Mouse (Mus musculus) cerebellum, adult 9-10 months (tissue): Measurements from ENCODE around the gene Speg.

Experiments used
- DNase-seq: peaks from one replicate; pipeline ENCODE4 v3.0.0; 2022

The Speg gene

DNA sequence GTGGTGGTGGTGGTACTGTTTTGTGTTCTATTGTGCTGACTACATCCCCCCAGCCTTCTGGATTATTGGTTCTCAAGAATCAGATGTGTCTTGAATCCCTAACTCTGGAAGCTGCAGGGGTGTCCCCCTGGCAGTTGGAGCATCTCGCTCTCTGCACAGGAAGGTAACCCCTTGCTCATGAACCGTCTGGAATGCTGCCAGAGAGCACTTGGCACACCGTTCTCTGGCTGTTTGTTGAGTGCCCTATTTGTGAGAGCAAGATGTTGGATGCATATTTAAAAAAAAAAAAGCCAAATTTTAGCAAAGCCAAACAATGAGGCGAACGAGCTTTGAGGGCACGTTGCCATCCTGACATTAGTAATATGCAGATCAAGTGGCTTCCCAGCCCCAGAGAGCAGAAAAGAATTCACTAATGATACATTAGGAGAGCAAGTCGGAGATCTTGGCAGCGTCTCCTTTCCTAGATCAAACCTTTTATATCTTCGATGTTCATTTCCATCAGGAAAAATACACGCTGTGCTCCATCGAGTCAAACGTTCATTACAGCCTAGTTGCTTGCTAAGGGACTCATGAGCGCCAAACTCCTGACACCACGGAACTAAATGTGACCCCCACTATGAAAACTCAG, 9.5 kb upstream of the Speg start:
- DNase-seq = peak; percentile 82

DNA sequence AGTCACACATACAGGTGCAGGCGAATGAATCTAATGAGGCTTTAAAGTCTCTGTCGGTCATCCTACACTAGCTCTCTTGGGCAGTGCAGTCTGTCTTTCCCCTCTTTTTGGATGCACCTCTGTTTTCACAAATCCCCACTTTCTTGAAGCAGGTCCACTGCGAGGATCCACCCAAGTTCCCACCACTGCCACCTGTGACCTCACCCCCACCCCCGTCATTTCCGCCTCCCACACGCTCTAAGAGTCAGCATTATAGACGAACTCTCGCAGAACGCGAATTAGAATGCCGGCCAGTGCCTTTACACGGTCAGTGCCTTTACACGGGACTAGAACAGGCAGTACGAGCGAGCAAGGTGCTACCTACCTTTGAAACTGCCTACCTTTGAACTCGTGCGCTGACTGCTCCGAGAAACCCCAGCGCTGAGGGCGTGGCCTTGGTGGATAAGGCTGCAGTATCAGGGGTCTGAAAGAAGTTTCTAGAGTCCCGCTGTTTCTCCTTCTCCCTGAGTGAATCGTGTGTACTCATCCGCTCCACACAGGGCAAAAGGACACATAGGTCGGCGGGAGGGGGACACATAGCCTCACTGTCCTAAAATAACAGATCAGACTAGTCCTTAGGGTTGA, 5.6 kb upstream of the Speg start:
- DNase-seq = no peak

- DNase-seq = peak; percentile 100
Measured at GRCm38 (mm10) chr1:75369984-75370660, 5.0 kb upstream of the Speg start.

DNA sequence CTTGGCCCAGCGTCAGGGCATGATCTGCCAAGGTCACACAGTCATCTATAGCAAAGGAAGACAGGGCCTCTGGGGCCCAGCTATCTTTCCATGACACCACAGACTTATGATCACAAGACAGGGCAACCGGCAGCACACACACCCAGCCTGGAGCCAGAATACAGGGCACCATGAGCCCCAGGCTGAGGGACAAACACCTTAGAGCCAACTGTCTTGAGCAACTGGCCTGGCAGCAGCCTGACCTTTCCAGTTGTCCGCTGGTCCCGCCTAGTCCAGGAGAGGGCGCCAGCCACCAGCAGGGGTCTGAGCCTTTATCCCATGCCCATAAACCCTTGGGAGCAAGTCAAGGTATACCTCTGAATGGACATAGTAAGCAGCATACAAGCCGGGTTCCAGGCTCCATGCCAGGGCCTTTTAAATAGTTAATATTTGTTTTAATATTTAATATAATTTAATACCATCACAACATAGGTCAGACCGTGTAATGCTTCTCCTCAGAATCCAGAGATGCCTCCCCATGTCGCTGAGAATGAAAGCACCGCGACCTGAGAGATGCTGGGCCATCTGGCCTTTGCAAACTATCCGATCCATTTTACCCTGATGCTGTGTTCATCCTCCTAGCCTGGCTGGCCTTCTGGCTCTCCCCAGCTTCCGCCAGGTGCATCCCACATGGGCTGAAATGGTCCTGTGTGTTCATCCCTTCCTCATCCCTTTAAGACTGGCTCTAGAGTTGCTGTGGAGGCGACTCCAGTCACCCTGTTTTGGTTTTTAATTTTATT, 3.6 kb upstream of the Speg start:
- DNase-seq = peak; percentile 89

DNA sequence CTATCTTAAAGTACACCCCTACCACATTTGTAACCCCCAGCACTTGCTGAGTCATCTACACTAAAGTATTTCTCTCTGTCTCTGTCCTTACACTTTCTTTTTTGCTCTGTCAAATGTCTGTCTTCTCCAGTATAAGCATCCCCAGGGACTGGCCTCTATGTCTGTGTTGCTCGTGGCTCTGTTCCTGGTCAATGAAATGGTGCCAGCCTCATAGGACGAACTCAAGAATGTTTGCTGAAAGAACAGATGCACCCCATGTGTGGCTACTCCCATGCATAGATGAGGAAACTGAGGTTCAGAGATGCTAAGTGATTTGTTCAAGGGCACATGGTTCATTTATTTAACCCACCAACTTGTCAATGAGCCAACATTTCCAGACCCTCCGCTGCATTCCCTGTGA, 2.6 kb upstream of the Speg start:
- DNase-seq = peak; percentile 65

- DNase-seq = peak; percentile 26
Measured at GRCm38 (mm10) chr1:75373276-75373675, 1.8 kb upstream of the Speg start.

- DNase-seq = peak; percentile 61
Measured at GRCm38 (mm10) chr1:75379196-75379595, 4.1 kb downstream of the Speg start.

GRCm38 (mm10) chr1:75379931-75380330, 4.8 kb downstream of the Speg start:
- peak; percentile 52 for DNase-seq

- DNase-seq = peak; percentile 46
Measured at GRCm38 (mm10) chr1:75380951-75381350, 5.9 kb downstream of the Speg start.

DNA sequence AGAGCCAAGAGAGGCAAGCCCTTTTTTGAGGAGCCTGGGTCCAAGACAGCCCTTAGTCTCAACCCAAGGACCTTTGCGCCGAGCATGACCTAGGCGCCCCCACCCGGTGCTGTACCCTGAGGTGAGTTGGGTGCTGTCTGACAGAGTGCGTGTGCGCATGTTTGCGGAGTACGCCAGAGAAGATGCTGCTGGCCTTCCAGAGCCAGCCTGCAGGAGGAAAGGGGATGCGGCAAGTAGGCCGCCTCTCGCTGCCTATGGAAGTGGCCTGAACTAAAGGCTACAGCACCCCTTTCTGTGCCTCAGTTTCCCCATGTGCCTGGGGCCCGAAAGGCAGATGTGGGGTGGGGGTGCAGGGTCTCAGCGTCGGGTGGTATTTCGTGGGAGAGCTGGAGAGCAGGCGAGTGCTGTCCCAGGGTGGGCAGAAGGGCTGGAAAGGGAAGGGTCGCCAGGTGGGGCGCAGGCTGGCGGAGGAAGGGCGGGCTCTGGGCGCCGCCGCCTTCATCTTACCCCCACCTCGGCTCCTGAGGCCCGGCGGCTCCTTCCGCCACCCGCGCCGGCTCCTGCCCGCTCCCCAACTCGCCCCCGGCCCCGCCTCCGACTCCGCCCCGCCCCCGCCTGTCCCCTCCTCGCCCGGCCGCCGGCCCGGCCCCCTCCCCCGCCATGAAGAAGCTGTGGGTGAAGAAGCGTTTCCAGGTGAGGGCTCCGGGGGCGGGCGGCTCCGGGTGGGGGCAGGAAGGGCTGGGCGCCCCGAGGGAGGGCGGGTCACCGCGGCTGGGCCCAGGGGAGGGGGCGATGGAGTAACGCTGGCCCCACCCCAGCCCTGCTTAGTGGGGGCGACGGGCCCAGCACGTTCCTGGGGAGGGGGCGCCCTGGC, 6.6 kb downstream of the Speg start:
- peak; percentile 85 for DNase-seq

DNA sequence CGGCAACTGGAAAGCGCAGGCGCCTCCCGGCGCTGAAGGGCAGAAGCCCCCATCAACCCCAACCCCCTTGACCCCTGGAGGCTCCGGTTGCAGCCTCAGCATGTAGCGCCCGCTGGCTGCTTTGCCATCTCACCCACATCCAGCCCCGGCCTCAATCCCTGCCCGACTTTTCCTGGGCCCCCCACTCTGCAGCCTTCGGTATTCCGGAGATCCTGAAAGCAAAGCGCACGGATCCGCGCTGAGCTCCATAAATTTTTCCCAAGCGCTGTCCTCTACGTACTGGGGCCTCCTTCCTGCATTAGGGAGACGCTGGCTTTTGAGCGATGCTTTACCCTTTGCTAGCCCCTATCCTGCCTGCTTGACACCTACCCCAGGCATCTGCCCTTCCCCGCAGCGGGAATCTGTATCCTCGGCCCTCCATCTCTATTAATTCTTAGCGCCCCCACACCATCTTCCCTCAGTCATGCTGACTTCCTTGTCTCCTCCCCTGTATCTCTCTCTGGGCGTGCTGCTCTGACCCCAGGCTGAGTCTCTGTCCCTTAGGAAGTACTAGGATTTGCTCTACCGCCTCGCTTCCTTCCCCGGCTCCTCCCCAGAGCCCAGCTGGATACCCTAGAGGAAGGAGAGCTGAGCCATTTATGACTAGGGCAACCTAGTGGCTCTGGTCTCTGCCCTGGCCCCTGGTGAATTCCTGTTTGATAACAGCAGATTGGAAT, 7.4 kb downstream of the Speg start:
- peak; percentile 79 for DNase-seq

DNA sequence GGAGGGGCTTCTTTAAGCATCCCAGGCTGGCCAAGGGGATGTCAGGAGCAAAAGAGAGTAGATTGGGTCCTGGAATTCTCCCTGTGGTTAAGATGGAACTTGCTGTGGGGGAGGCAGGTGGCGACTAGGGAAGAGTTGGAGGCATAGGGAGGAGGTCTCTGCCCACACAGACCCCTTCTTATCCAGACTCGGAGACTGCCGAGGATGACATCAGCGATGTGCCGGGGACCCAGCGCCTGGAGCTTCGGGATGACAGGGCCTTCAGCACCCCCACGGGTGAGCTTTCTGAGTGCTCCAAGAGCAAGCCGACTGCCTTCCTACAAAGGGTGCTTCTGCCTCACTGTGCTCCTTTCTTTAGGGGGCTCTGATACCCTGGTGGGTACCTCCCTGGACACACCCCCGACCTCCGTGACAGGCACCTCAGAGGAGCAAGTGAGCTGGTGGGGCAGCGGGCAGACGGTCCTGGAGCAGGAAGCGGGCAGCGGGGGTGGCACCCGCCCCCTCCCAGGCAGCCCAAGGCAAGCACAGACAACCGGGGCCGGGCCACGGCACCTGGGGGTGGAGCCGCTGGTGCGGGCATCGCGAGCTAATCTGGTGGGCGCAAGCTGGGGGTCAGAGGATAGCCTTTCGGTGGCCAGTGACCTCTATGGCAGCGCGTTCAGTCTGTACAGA, 9.5 kb downstream of the Speg start:
- DNase-seq = peak; percentile 55

DNA sequence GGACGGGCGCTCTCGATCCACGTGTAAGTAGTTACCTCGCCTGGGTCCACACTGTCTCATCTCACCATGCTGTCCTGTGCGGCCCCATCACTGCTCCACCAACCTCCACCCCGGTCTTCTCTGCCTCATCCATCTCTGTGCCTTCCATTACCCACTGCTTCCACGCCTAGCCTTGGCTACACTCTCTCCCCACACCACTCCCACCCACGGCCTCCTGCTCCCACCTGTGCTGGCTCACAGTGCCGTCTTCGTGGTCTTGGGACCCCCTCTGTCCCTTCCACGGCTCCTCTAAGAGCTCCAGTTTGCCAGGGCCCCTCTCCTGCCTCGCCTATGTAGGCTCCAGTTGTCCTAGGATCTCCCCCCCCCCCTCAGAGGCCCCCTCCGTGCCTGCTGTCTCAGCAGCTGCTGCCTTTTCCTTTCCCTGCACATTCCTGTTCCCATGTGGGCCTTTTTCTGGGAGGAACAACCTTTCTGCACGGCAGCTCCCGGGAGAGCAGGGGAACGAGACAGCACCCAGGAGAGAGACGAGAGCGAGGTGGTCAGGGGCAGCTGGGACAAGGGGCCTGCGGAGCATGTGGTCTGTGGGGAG, 10.1 kb downstream of the Speg start:
- peak; percentile 55 for DNase-seq

DNA sequence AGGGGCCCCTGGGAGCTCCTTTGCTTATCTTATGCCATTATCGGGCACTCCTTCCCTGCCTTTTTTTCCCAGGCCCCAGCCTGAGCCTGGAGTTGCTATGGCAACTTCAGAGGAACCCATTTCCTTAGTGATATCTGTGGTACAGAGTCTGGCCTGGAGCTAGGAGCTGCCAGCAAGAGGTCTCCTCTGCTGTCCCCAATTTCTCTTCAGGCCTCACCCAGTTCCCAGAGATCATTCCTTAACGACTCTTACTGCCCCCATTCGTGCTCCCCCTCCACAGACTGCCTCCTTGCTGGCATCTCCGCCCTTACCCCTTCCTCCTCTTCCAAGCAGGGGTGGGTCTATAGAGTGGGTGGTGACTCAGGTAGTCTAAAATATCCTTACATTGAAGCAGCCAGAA, 11.1 kb downstream of the Speg start:
- no peak for DNase-seq

- DNase-seq = peak; percentile 69
Measured at GRCm38 (mm10) chr1:75387469-75387928, 12.4 kb downstream of the Speg start.

GRCm38 (mm10) chr1:75387929-75388897, 13.1 kb downstream of the Speg start:
- peak; percentile 48 for DNase-seq

DNA sequence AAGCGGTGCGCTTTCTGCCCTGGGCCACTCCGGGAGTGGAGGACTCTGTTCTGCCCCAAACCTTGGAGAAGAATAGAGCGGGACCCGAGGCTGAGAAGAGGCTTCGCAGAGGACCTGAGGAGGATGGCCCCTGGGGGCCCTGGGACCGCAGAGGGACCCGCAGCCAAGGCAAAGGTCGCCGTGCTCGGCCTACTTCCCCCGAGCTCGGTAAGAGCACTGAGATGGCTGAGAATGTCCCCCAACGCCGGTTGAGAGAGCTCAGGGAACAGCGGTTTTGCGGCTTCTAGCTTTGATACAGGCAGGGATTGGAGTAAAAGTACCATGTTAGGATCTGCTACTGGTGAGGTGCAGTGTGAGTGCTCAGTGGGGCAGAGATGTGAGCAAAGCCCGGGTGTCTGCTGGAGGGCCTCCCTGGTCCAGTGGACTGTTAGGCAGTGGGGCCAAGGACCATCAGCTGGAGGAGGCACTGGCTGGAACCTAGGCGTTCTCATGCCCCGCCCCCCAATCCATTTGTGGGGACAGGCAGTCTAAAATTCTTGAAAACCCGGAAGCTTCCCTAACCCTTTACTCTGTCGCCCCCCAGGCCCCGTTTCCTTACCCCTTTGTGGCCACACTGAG, 13.9 kb downstream of the Speg start:
- peak; percentile 50 for DNase-seq

GRCm38 (mm10) chr1:75393139-75393538, 18.0 kb downstream of the Speg start:
- peak; percentile 95 for DNase-seq

- peak; percentile 53 for DNase-seq
Measured at GRCm38 (mm10) chr1:75393846-75394245, 18.7 kb downstream of the Speg start.
